Mouse (Mus musculus) CD8-positive naive resting alpha-beta T cell, adult 57 days (primary cell): Measurements from ENCODE around the gene Fam184b. TPM values are rescaled to one million over a fixed set of nuclear protein-coding genes. Genes with fewer than 3 reads are reported as not detected.

ENCODE experiments used
- total RNA-seq: library from RNA; stranded (reverse); gene quantifications from one replicate; pipeline ENCODE4 v1.2.4, GENCODE M21; 2023

The Fam184b gene
- total RNA-seq = not detected

GRCm38 (mm10) chr5:45638806-45639714 is at the start of gene Fam184b:
Fam184b (minus strand) TSS chr5:45639614.

GRCm38 (mm10) chr5:45669598-45670279 is 30.3 kb upstream of the Fam184b start, which contains the start of gene Ncapg:
Ncapg (plus strand) TSS chr5:45669919.

GRCm38 (mm10) chr5:45519960-45520808 is 119.2 kb downstream of the Fam184b start, which contains the start of gene Med28:
Med28 (plus strand) TSS chr5:45520229.

GRCm38 (mm10) chr5:45493191-45494092 is 146.0 kb downstream of the Fam184b start, which contains the start of gene Lap3:
Lap3 (plus strand) TSS chr5:45493374.

Other genes with a start within 250 kb of the Fam184b start
- gene Qdpr, start 189.4 kb downstream of the Fam184b start, total RNA-seq = 42.3 TPM
- gene Clrn2, start 185.9 kb downstream of the Fam184b start, total RNA-seq = not detected
- 16.1 TPM for gene Lap3, start 146.2 kb downstream of the Fam184b start, total RNA-seq
- gene Med28, start 119.4 kb downstream of the Fam184b start, total RNA-seq = 70.6 TPM
- gene Ncapg, start 30.3 kb upstream of the Fam184b start, total RNA-seq = not detected
- 25.4 TPM for gene Lcorl, start 218.0 kb upstream of the Fam184b start, total RNA-seq